Mouse (Mus musculus) MEL-GATA-1-ER (cell line): ENCODE results near the gene Rsu1.

Source experiments
- DNase-seq: peaks from one replicate; pipeline ENCODE4 v3.0.0-alpha.2; 2012; ENCODE audit warnings: low read depth; ENCODE audit errors: extremely low read depth

Rsu1 gene

GRCm38 (mm10) chr2:13168743-13169142 is 102.5 kb downstream of the Rsu1 start:
- DNase-seq = no peak

GRCm38 (mm10) chr2:13161717-13162116 is 109.5 kb downstream of the Rsu1 start:
- DNase-seq = no peak

GRCm38 (mm10) chr2:13145245-13145644 is 126.0 kb downstream of the Rsu1 start:
- DNase-seq = no peak

- DNase-seq = no peak
Observed at GRCm38 (mm10) chr2:13134890-13135289, 136.3 kb downstream of the Rsu1 start.

- DNase-seq = no peak
Observed at GRCm38 (mm10) chr2:13132841-13133240, 138.4 kb downstream of the Rsu1 start.

GRCm38 (mm10) chr2:13132406-13132805 is 138.8 kb downstream of the Rsu1 start:
- no peak for DNase-seq

- DNase-seq = no peak
Observed at GRCm38 (mm10) chr2:13129859-13130258, 141.4 kb downstream of the Rsu1 start.

- DNase-seq = no peak
Observed at GRCm38 (mm10) chr2:13129337-13129736, 141.9 kb downstream of the Rsu1 start.

- DNase-seq = no peak
Observed at GRCm38 (mm10) chr2:13120461-13120860, 150.8 kb downstream of the Rsu1 start.

GRCm38 (mm10) chr2:13117896-13118295 is 153.3 kb downstream of the Rsu1 start:
- no peak for DNase-seq

- DNase-seq = no peak
Observed at GRCm38 (mm10) chr2:13106531-13106930, 164.7 kb downstream of the Rsu1 start.

- no peak for DNase-seq
Observed at GRCm38 (mm10) chr2:13104388-13104787, 166.8 kb downstream of the Rsu1 start.

GRCm38 (mm10) chr2:13103797-13104200 is 167.4 kb downstream of the Rsu1 start:
- no peak for DNase-seq

- DNase-seq = no peak
Observed at GRCm38 (mm10) chr2:13094045-13094444, 177.2 kb downstream of the Rsu1 start.

- DNase-seq = no peak
Observed at GRCm38 (mm10) chr2:13093570-13093969, 177.6 kb downstream of the Rsu1 start.

- DNase-seq = no peak
Observed at GRCm38 (mm10) chr2:13091399-13092015, 179.7 kb downstream of the Rsu1 start.

- DNase-seq = no peak
Observed at GRCm38 (mm10) chr2:13090841-13091240, 180.4 kb downstream of the Rsu1 start.

- DNase-seq = no peak
Observed at GRCm38 (mm10) chr2:13089861-13090260, 181.4 kb downstream of the Rsu1 start.

- no peak for DNase-seq
Observed at GRCm38 (mm10) chr2:13088266-13088665, 182.9 kb downstream of the Rsu1 start.

- no peak for DNase-seq
Observed at GRCm38 (mm10) chr2:13087811-13088210, 183.4 kb downstream of the Rsu1 start.

- no peak for DNase-seq
Observed at GRCm38 (mm10) chr2:13084223-13084622, 187.0 kb downstream of the Rsu1 start.

GRCm38 (mm10) chr2:13080476-13080875 is 190.7 kb downstream of the Rsu1 start:
- no peak for DNase-seq

- DNase-seq = no peak
Observed at GRCm38 (mm10) chr2:13072243-13072642, 199.0 kb downstream of the Rsu1 start.
